Mouse (Mus musculus): ENCODE data around the gene Olfr484. TPM values are rescaled to one million over a fixed set of nuclear protein-coding genes. Genes with fewer than 3 reads are reported as not detected.
"Not testable (repeated sequence)": the region's sequence is repeated elsewhere in the genome, so short reads cannot be mapped to it uniquely, and the experiment has no call there.

Gene Olfr484
- not detected in 2 replicates for polyA plus RNA-seq (2012; rRNA removed)

DNA sequence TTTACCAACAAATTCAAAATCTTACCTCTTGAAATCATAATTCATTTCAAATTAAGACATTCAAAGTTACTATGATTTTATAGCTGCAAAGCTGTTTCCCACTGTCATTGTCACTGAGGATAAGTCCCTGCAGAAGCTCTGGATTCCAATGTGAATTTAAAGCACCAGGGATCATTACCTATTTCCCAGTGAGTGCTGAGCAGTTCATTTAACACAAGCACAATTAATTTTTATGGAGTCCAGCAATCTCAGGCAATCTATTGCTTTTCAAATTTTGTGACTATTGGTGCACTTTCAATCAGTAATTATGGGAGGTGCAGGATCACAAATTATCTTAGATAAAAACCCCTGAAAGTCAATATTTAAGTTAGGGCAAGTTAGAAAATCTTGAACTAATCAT lies at the start of gene Olfr484:
TSS of gene Olfr484 (minus strand) at position 101 of the 400 bp plus-strand sequence.
- no peak for DNase-seq (ENCODE audit: extremely low spot score in 1 of 2, low spot score in 1 of 2)

DNA sequence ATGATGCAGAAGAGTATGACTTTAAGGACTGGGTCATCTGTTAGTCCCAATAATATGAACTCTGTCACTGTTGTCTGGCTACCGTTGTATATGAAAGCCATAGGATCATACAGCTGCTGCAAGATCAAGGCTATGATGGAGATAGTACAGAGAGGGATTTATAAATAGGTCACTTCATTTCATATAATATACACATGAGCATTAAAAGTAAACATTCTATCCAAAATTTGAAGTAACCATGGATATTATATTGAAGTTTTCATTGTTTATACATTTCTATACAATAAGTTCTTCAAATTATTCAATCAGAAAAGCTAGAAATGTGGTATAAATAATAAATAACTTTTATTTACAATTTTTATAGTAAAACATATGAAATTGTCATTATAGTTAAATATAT lies 45.4 kb upstream of the Olfr484 start, which contains the start of gene Olfr486:
TSS of gene Olfr486 (minus strand) at position 101 of the 400 bp plus-strand sequence.
- DNase-seq (ENCODE audit: extremely low spot score in 1 of 2, low spot score in 1 of 2): not testable (repeated sequence)

DNA sequence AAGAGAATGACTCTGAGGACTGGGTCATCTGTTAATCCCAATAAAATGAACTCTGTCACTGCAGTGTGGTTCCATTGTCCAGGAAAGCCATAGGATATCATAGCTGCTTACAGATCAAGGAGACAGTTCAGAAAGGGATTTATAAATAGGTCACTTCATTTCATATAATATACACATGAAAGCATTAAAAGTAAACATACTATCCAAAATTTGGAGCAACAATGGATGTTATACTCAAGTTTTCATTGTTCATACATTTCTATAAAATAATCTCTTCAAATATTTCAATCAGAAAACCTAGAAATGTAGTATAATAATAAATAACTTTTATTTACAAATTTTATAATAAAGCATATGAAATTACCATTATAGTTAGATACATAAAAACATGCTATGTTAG lies 32.5 kb upstream of the Olfr484 start, which contains the start of gene Olfr485:
TSS of gene Olfr485 (minus strand) at position 101 of the 400 bp plus-strand sequence.
- no peak for DNase-seq (ENCODE audit: extremely low spot score in 1 of 2, low spot score in 1 of 2)

- no peak for DNase-seq (ENCODE audit: extremely low spot score in 1 of 2, low spot score in 1 of 2)
These were observed 5.8 kb downstream of the Olfr484 start for GRCm38 (mm10) chr7:108121416-108121815.

- DNase-seq (ENCODE audit: extremely low spot score in 1 of 2, low spot score in 1 of 2): no peak
These were observed 6.6 kb downstream of the Olfr484 start for GRCm38 (mm10) chr7:108120681-108121080.

DNA sequence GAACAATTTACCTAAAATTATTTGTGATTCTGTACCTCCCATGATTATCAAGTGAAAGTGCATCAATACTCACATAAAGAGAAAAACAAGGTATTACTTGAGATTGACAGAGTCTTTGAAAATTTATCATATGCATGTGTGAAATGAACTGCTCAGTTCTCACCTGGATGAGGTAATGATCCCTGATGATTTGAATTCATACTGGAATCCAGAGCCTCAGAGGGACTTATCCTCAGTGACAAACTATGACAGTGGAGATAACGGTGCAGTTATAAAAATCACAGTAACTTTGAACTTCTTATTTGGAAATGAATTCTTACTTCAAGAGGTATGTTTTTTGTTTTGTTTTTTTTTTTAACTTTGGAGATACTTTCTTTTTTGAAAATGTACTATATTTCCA lies 26.7 kb downstream of the Olfr484 start, which contains the start of gene Olfr483:
TSS of gene Olfr483 (plus strand) at position 301 of the 400 bp plus-strand sequence.
- no peak for DNase-seq (ENCODE audit: extremely low spot score in 1 of 2, low spot score in 1 of 2)

DNA sequence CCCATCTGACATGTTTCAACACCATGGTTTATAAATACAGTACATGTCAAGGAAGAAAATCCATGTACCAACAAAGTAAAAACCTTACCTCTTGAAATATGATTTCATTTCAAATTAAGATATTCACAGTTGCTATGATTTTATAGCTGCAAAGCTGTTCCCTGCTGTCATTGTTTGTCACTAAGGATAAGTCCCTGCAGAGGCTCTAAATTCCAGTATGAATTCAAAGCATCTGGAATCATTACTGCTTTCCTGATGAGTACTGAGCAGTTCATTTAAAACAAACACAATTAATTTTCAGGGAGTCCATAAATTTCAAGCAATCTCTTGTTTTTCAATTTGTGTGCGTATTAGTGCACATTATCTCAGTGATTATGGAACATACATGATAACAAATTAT lies 29.8 kb downstream of the Olfr484 start, which contains the start of gene Olfr482:
TSS of gene Olfr482 (minus strand) at position 101 of the 400 bp plus-strand sequence.
- DNase-seq (ENCODE audit: extremely low spot score in 1 of 2, low spot score in 1 of 2): no peak

GRCm38 (mm10) chr7:108079555-108079954 lies 47.7 kb downstream of the Olfr484 start, which contains the start of gene Olfr481:
Gene Olfr481 (plus strand): TSS chr7:108079855.
- DNase-seq (ENCODE audit: extremely low spot score in 1 of 2, low spot score in 1 of 2): no peak

Other genes with a start within 250 kb of the Olfr484 start
- not detected in 2 replicates for gene Olfr472, start 229.5 kb downstream of the Olfr484 start, polyA plus RNA-seq (2012; rRNA removed)
- gene Olfr473, start 197.0 kb downstream of the Olfr484 start, polyA plus RNA-seq (2012; rRNA removed): not detected in 2 replicates
- not detected in 2 replicates for gene Olfr474, start 172.8 kb downstream of the Olfr484 start, polyA plus RNA-seq (2012; rRNA removed)
- gene Olfr476, start 162.6 kb downstream of the Olfr484 start, polyA plus RNA-seq (2012; rRNA removed): not detected in 2 replicates
- not detected in 2 replicates for gene Olfr477, start 140.8 kb downstream of the Olfr484 start, polyA plus RNA-seq (2012; rRNA removed)
- gene Olfr478, start 93.5 kb downstream of the Olfr484 start, polyA plus RNA-seq (2012; rRNA removed): not detected in 2 replicates
- gene Olfr479, start 76.8 kb downstream of the Olfr484 start, polyA plus RNA-seq (2012; rRNA removed): not detected in 2 replicates
- gene Olfr480, start 60.1 kb downstream of the Olfr484 start, polyA plus RNA-seq (2012; rRNA removed): not detected in 2 replicates
- not detected in 2 replicates for gene Olfr481, start 47.6 kb downstream of the Olfr484 start, polyA plus RNA-seq (2012; rRNA removed)
- gene Olfr482, start 29.9 kb downstream of the Olfr484 start, polyA plus RNA-seq (2012; rRNA removed): 0.04 TPM in 1 of 2 replicates, not detected in the other
- not detected in 2 replicates for gene Olfr483, start 26.6 kb downstream of the Olfr484 start, polyA plus RNA-seq (2012; rRNA removed)
- gene Olfr485, start 32.4 kb upstream of the Olfr484 start, polyA plus RNA-seq (2012; rRNA removed): not detected in 2 replicates
- gene Olfr486, start 45.3 kb upstream of the Olfr484 start, polyA plus RNA-seq (2012; rRNA removed): not detected in 2 replicates
- gene Olfr487, start 87.2 kb upstream of the Olfr484 start, polyA plus RNA-seq (2012; rRNA removed): not detected in 2 replicates
- gene Olfr488, start 130.9 kb upstream of the Olfr484 start, polyA plus RNA-seq (2012; rRNA removed): not detected in 2 replicates
- gene Olfr490, start 161.5 kb upstream of the Olfr484 start, polyA plus RNA-seq (2012; rRNA removed): not detected in 2 replicates
- not detected in 2 replicates for gene Olfr491, start 186.0 kb upstream of the Olfr484 start, polyA plus RNA-seq (2012; rRNA removed)
- gene Olfr492, start 196.2 kb upstream of the Olfr484 start, polyA plus RNA-seq (2012; rRNA removed): not detected in 2 replicates
- not detected in 2 replicates for gene Olfr493, start 219.5 kb upstream of the Olfr484 start, polyA plus RNA-seq (2012; rRNA removed)
- gene Olfr494, start 237.9 kb upstream of the Olfr484 start, polyA plus RNA-seq (2012; rRNA removed): not detected in 2 replicates